In genomic region chr5:24068955-24069354, GRCm38 (mm10) we compare ENCODE assay signal across 22 mouse cellular contexts. TPM values are rescaled to one million over a fixed set of nuclear protein-coding genes. Genes with fewer than 3 reads are reported as not detected.
DNase-seq lines count a peak whose midpoint lies in the region; ATAC-seq and TF ChIP-seq lines count a peak whose summit lies in the region.
"Had no signal": no experiment of that assay in that cellular context is flagged by ENCODE, and none has a peak within 500 bp of the region (broad histone marks: within the 10 kb centered on the region; RNA-seq: fewer than 3 reads in every experiment).

No protein-coding gene starts in this region.

- peak; percentile 50 for ATAC-seq in liver, embryonic 14.5 days (ENCODE audit: insufficient read depth)
- ATAC-seq in liver, embryonic 12.5 days = no peak
- peak; percentile 61 for ATAC-seq in liver, embryonic 15.5 days (ENCODE audit: insufficient read depth)
- ATAC-seq: activated CD4-positive, CD25-positive, alpha-beta regulatory T cell, adult 4 months; forebrain, embryonic 16.5 days; hindbrain, embryonic 16.5 days; inflammation-experienced regulatory T-cells, adult 6 months; Patski had no signal

- no peaks in the 10 kb centered on the region for H3K36me3 ChIP-seq in liver, embryonic 14.5 days (replicated peaks; ENCODE audit: control insufficient read depth, insufficient read depth, low read depth)
- no peaks in the 10 kb centered on the region for H3K36me3 ChIP-seq in liver, embryonic 12.5 days
- H3K36me3 ChIP-seq in liver, embryonic 15.5 days (replicated peaks) = no peaks in the 10 kb centered on the region
- H3K36me3 ChIP-seq in macrophage (ENCODE audit: inconsistent target) = no peaks in the 10 kb centered on the region
- H3K36me3 ChIP-seq: embryonic facial prominence, embryonic 12.5 days; heart, embryonic 10.5 days; hindbrain, embryonic 12.5 days had no signal

- no peaks in the 10 kb centered on the region for H3K79me2 ChIP-seq in macrophage (ENCODE audit: inconsistent target)

- H3K9ac ChIP-seq in liver, embryonic 14.5 days (replicated peaks) = no peak overlapping the region
- no peak overlapping the region for H3K9ac ChIP-seq in liver, embryonic 12.5 days
- H3K9ac ChIP-seq in liver, embryonic 15.5 days = no peak overlapping the region
- H3K9ac ChIP-seq: embryonic facial prominence, embryonic 12.5 days; hindbrain, embryonic 12.5 days had no signal

- TF ChIP-seq EP300 in liver, embryonic 14.5 days (IDR thresholded peaks at IDR 0.05; ENCODE audit: low read depth) = no peak

- TF ChIP-seq CTCF in liver, embryonic 14.5 days (IDR thresholded peaks at IDR 0.05; ENCODE audit: low read depth) = no peak

- 49% methylated on average over 6 of the region's 6 CpGs for WGBS in liver, embryonic 14.5 days (ENCODE audit: insufficient replicate concordance)
- 60% methylated on average over 6 of the region's 6 CpGs for WGBS in liver, embryonic 12.5 days (ENCODE audit: insufficient replicate concordance)
- WGBS in liver, embryonic 15.5 days (ENCODE audit: insufficient replicate concordance) = 51% methylated on average over 6 of the region's 6 CpGs
- WGBS in macrophage (ENCODE audit: missing documents) = 75% methylated on average over 6 of the region's 6 CpGs

- no peaks in the 10 kb centered on the region for H3K4me1 ChIP-seq in liver, embryonic 14.5 days (replicated peaks; ENCODE audit: control insufficient read depth in 2 of 2, insufficient read depth in 2 of 2, low read length in 1 of 2)
- H3K4me1 ChIP-seq in liver, embryonic 12.5 days = no peaks in the 10 kb centered on the region
- peaks cover 3% of the 10 kb centered on the region; the same call in 1 of the 2 replicates for H3K4me1 ChIP-seq in liver, embryonic 15.5 days (replicated peaks)
- H3K4me1 ChIP-seq: embryonic facial prominence, embryonic 12.5 days; heart, embryonic 10.5 days; hindbrain, embryonic 12.5 days had no signal

- DNase-seq in adrenal gland, postnatal 14 days = peak; percentile 46
- no peak for DNase-seq in adrenal gland, postnatal 25 days
- DNase-seq in liver, embryonic 14.5 days (ENCODE audit: low read depth in 3 of 3, low spot score in 3 of 3) = no peak
- no peak for DNase-seq in spleen, adult 18-20 months
- DNase-seq: cerebellum, adult 11 months; cerebellum, adult 8-10 months; cerebellum, postnatal 14 days; gastrocnemius, postnatal 14 days; heart, postnatal 10 days; heart, postnatal 4 days had no signal

- no peak overlapping the region for H3K4me3 ChIP-seq in liver, embryonic 14.5 days (ENCODE audit: insufficient read depth in 1 of 2, low read depth in 2 of 2, low read length in 2 of 2)
- no peak overlapping the region for H3K4me3 ChIP-seq in liver, embryonic 12.5 days
- H3K4me3 ChIP-seq in liver, embryonic 15.5 days (replicated peaks) = no peak overlapping the region
- H3K4me3 ChIP-seq in macrophage (ENCODE audit: inconsistent target) = no peak overlapping the region
- H3K4me3 ChIP-seq: embryonic facial prominence, embryonic 12.5 days; heart, embryonic 10.5 days; hindbrain, embryonic 12.5 days had no signal

- H3K9me3 ChIP-seq in liver, embryonic 14.5 days (ENCODE audit: control insufficient read depth, low read length) = no peaks in the 10 kb centered on the region
- no peaks in the 10 kb centered on the region for H3K9me3 ChIP-seq in liver, embryonic 12.5 days (replicated peaks)
- no peaks in the 10 kb centered on the region for H3K9me3 ChIP-seq in liver, embryonic 15.5 days (replicated peaks)
- H3K9me3 ChIP-seq: embryonic facial prominence, embryonic 12.5 days; heart, embryonic 10.5 days; hindbrain, embryonic 12.5 days had no signal

- H3K27ac ChIP-seq in liver, embryonic 14.5 days = no peak overlapping the region
- no peak overlapping the region for H3K27ac ChIP-seq in liver, embryonic 12.5 days
- 0 out of 2 replicates have a peak overlapping the region, but pooled peaks have one; percentile 38 for H3K27ac ChIP-seq in liver, embryonic 15.5 days (replicated peaks)
- peak overlapping the region; percentile 40 for H3K27ac ChIP-seq in macrophage
- H3K27ac ChIP-seq: embryonic facial prominence, embryonic 12.5 days; heart, embryonic 10.5 days; hindbrain, embryonic 12.5 days had no signal

- H3K27me3 ChIP-seq in liver, embryonic 14.5 days (ENCODE audit: control insufficient read depth, insufficient read depth, low read length) = no peaks in the 10 kb centered on the region
- H3K27me3 ChIP-seq in liver, embryonic 12.5 days (replicated peaks) = no peaks in the 10 kb centered on the region
- H3K27me3 ChIP-seq in liver, embryonic 15.5 days = no peaks in the 10 kb centered on the region
- H3K27me3 ChIP-seq: CH12.LX; embryonic facial prominence, embryonic 12.5 days; hindbrain, embryonic 12.5 days; Patski had no signal

- H3K4me2 ChIP-seq in liver, embryonic 14.5 days (ENCODE audit: low read depth) = no peak overlapping the region
- H3K4me2 ChIP-seq in liver, embryonic 12.5 days = no peak overlapping the region
- H3K4me2 ChIP-seq in liver, embryonic 15.5 days = no peak overlapping the region
- H3K4me2 ChIP-seq: embryonic facial prominence, embryonic 12.5 days; hindbrain, embryonic 12.5 days had no signal

RNA-seq across cellular contexts. Expression of gene Klhl7, which starts 31.4 kb away (rescaled TPM):
- total RNA-seq in adrenal gland, postnatal 14 days (2021) = 30.1 and 31.6 TPM in 2 replicates
- total RNA-seq in adrenal gland, postnatal 25 days (2021) = 34.4 and 39.9 TPM in 2 replicates
- polyA plus RNA-seq in liver, embryonic 14.5 days (2012; rRNA removed) = 6.0 and 9.8 TPM in 2 replicates
- polyA plus RNA-seq in liver, embryonic 14.5 days (2014; fragmentation: Nextera tagmentation; extraction: Ambion mirVana) = 18.1 and 19.6 TPM in 2 replicates
- 25.7 and 27.9 TPM in 2 replicates for polyA plus RNA-seq in liver, embryonic 12.5 days (2016; fragmentation: Nextera tagmentation; extraction: Ambion mirVana)
- polyA plus RNA-seq in liver, embryonic 15.5 days (2015; fragmentation: Nextera tagmentation; extraction: Ambion mirVana) = 18.2 and 19.6 TPM in 2 replicates
- total RNA-seq in macrophage (2018; cell fraction: chromatin; rRNA removed) = 10 to 100 TPM in 20 of 26 experiments, 1 to 10 TPM in 6; 4.6 to 31.4 (median 18.0) TPM
- 10 to 100 TPM in 22 of 26 experiments, 1 to 10 TPM in 4; 7.2 to 20.8 (median 12.6) TPM for total RNA-seq in macrophage (2018; cell fraction: cytosol; rRNA removed)
- 10 to 100 TPM in 22 of 26 experiments, 1 to 10 TPM in 4; 6.8 to 31.8 (median 14.6) TPM for total RNA-seq in macrophage (2018; cell fraction: nucleus; rRNA removed)
- polyA plus RNA-seq in macrophage (2018) = 17.4 to 22.2 TPM (median 17.4 TPM) in 3 replicates

RNA-seq across cellular contexts. Expression of gene Fam126a, which starts 38.5 kb away (rescaled TPM):
- 67.7 and 74.0 TPM in 2 replicates for total RNA-seq in adrenal gland, postnatal 14 days (2021)
- 98.2 and 127 TPM in 2 replicates for total RNA-seq in adrenal gland, postnatal 25 days (2021)
- polyA plus RNA-seq in liver, embryonic 14.5 days (2012; rRNA removed) = 10.9 and 15.4 TPM in 2 replicates
- polyA plus RNA-seq in liver, embryonic 14.5 days (2014; fragmentation: Nextera tagmentation; extraction: Ambion mirVana) = 64.8 and 65.3 TPM in 2 replicates
- 60.1 and 66.5 TPM in 2 replicates for polyA plus RNA-seq in liver, embryonic 12.5 days (2016; fragmentation: Nextera tagmentation; extraction: Ambion mirVana)
- polyA plus RNA-seq in liver, embryonic 15.5 days (2015; fragmentation: Nextera tagmentation; extraction: Ambion mirVana) = 55.0 and 56.9 TPM in 2 replicates
- 100 to 1,000 TPM in 3 of 26 experiments, 10 to 100 TPM in 23; 13.2 to 140 (median 50.9) TPM for total RNA-seq in macrophage (2018; cell fraction: chromatin; rRNA removed)
- 10 to 100 TPM; 13.6 to 67.0 (median 29.6) TPM for total RNA-seq in macrophage (2018; cell fraction: cytosol; rRNA removed)
- 100 to 1,000 TPM in 3 of 26 experiments, 10 to 100 TPM in 23; 18.0 to 115 (median 43.6) TPM for total RNA-seq in macrophage (2018; cell fraction: nucleus; rRNA removed)
- polyA plus RNA-seq in macrophage (2018) = 26.1 to 41.3 TPM (median 35.1 TPM) in 3 replicates

Comparison
In these comparisons a context has a peak if more than half of its experiments do, and no peak if none do; other contexts are left out.
1. H3K27ac ChIP-seq: peak in liver, embryonic 15.5 days (single experiment) and macrophage (single experiment); none in liver, embryonic 14.5 days (single experiment) and liver, embryonic 12.5 days (single experiment).